Mouse (Mus musculus) gonadal fat pad, adult 2 months (tissue): ENCODE measurements at regions not wholly inside any gene's neighbourhood (a gene's known extent, or its start where the extent isn't known, plus 50 kb on each side); places are given as distances from the start of the nearest gene placed in this dataset.
"Not testable (repeated sequence)": the region's sequence is repeated elsewhere in the genome, so short reads cannot be mapped to it uniquely, and the experiment has no call there.

ENCODE experiments used
- DNase-seq: peaks from one replicate; pipeline ENCODE4 v3.0.0-alpha.2; 2012; ENCODE audit warnings: low read depth

DNA sequence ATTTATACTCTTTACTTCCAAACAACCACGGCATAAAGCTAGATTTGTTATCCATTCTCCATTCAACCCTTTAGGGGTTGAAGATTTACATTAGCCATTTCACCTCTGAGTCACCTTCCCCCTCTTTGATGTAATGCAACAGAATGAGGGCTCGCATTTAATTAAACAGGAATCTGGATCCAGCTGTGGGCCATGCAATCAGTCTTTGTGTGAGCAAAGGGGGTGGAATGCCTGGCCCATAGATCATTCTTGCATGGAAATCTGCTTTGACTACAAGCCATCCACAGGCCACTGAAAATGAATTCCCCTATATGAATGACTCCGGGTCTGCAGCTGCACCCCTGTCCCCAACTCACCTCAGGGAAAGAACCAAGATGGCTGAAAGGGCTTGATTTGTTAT lies 574.4 kb downstream of the Cypt12 start:
- no peak for DNase-seq

DNA sequence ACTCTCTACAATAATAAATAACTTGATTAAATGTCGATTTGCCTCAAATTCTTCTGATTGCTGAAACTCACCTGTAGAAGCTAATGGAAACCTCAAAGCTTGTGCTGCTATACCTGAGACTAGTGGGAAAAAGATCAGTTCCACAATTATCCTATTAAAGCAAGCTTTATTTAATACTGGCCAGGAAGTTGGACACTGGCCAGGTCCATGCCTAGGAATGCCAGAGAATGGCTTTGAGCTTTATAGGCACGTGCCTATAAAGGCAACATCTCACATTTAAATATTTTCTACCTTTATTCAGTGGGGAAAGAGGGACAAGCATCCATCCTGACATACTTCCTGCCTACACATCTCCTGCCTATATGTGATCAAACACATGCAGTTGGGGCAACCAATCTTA lies 575.8 kb downstream of the Cypt12 start:
- DNase-seq: no peak

DNA sequence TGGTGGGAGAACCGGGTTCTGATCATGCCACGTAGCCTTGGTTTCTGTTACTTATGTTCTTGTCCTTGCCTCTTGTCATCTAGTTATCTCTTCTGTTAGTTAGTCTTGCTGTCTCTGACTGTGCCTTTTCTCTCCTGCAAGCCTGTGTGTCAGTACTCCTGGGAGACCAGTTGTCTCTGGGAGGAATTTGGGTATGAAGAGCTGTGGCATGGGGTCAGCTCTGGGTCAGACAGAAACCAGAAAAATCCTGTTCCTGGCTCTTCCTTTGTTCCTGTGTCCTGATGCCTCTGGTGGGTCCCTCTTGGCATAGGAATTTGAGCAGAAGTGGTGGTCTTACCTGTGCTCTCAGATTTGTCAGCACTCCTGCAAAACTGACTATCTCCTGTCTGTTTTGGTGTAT lies 609.0 kb downstream of the Cypt12 start:
- DNase-seq: no peak

DNA sequence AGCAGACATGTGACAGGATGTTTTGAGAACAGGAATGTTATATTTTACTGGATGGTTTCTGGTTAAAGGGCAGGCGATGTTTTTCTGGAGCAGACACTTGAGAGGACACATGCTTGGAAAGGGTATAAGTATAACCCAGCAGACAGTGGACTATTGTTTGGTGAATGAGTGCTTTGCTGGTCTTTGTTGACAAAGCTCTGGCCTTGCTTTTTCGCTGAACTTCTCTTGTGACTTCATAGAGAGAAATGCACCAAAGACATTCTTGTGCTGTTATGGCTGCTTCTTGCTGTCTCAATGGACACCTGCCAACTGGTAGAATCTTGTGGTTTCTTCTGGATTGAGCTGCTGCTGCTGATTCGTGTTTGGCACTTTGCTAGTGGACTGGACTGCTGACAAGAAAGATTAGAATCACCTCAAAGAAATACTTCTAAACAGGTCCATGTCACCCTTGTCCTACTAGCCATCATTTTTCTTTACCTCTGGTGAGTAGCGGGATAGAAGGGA lies 612.1 kb downstream of the Cypt12 start:
- DNase-seq: no peak

DNA sequence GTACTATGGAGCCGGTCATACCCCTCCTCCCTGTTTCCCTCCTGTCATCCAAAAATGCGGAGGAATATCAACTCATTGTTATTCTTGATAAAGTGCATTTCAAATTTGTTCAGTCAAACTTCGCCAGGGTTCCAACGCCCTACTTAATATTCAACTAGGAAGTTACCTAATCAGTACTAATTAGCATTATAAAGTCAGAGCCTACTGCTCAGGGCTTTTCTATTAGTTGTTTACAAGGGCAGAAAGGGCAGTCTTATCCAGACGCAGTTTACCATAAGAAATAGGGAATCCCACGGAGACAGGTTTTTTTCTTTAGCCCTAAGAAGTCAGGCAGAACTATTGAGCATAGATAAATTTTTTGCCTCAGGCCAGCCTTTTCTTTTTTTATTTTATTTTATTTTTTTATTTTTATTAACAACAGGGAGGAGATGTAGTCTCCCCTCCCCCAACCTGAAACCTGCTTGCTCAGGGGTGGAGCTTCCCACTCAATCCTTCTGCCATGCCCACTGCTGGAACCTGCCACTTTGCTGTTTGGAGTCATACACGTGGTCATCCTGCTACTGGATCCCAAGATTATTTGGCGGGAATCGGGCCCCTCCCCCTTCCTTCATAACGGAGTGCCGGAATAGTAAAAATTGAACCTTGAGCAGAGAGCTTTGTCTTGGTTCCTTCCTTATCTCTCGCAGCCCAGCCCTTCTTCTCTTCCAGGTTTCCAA lies 632.9 kb downstream of the Cypt12 start:
- not testable (repeated sequence) for DNase-seq

DNA sequence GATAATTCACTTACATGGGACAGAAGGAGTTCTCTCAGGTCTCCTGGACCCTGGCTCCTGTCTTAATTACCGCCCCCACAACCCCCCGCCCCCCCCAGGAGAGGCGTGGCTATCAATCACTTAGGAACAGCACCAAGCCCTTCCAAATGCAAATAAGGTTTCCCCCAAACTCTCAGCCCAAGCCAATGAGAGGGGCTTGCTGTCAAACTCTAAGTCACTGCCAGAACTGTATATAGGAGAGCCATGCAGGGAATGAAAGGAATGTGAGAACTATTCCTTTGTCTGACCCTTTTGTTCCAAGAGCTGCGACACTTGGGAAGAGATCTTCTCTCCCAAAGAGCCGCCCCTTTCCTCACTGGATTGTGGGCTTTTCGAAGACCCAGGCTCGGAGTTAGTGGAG lies 672.4 kb downstream of the Cypt12 start:
- no peak for DNase-seq

DNA sequence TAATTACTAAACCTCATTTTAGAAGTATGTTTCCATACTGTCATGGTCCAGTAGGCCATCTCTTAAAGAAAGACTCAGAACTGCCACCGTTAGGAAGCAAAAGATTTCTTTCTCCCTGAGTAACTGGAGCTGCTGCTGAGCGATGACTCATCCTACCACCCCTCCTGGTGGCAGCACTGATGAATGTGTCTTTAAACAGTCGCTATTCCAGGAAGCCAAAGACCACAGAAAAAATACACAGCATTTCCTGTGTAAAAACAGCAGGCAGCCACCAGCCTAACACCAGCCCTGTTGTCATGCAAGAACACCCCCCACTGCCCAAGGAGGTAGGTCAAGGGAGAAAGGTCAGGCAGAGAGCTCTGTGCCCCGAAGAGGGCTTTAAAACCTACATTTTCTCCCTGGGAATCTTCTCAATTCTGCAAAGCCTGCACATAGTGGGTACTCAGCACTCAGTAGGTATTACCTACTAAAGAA lies 675.7 kb downstream of the Cypt12 start:
- DNase-seq: no peak

DNA sequence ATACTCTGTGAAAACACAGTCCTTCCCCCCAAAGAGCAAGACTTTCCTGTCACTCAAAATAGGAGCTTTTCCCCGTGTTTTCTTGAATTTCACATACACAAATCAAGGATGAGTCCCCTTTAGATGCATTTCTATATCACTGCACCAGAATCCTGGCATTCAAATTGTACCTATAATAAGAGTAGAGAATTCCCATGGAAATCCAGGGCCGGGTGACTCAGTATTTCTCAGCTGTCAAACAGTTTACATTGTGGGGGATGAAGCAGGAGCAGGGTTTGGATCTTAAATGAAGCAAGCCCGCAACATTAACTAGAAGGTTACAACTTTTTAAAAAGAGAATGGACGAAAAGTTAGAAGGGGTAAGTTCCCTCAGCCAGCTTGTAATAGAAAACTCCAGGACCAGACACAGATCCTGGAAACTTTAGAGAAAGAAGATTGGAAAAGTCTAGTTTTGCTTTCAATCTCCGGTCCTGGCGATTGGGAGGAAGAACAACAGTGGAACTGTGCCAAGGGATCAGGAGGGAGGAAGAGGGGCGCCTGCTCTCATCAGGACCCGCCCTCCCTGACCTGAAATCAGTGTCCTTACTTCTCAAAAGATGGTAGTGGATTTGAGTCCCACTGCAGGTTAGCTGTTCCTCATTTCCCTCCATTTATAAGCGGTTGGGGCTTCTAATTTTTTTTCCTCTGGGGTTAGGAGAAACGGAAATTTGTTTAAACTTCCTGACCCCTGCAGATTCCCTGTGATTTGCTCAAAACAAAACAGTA lies 676.4 kb downstream of the Cypt12 start:
- DNase-seq: no peak

DNA sequence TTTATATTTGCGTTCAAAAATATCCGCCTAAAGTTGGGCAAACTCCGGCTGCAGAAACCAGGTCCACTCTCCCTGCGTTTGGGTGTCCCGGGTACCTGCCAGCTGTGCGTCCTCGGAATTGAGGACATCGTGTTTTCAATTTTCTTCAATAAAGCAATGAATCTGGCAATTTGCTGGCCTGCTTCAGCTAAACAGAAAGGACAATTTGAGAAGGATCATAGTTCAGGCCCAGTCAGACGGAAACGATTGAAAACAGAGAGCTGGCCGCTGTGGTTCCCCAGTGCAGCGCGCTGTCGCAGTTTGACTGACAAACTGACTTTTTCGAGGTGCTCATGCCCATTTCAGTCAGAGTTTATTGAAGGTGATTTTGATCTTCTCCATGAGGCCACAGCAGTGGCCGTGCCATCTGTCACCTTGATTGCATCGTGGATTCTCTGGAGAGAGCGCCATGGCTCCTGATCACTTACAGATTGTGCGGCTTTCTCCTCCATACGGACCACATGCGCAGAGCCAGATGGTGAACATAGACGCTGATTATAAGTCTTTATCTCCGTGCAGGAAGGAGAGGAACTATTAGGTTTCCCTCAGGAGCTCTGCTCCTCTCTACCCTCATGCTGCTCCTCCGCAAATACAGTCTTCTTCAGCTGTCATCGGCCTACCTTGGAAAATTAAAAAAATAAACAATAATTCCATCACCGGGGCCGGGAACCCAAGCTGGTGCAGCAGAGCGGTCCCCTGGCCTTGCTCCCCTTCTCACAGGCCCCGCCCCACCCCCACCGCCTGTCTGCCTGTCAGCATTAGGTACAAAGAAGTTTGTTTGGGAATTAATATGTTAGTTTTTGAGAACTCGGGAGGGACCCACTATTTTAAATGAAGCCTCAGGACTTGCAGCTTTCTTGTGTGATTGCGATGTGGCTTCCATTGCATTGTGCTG lies 677.5 kb downstream of the Cypt12 start:
- DNase-seq: no peak

DNA sequence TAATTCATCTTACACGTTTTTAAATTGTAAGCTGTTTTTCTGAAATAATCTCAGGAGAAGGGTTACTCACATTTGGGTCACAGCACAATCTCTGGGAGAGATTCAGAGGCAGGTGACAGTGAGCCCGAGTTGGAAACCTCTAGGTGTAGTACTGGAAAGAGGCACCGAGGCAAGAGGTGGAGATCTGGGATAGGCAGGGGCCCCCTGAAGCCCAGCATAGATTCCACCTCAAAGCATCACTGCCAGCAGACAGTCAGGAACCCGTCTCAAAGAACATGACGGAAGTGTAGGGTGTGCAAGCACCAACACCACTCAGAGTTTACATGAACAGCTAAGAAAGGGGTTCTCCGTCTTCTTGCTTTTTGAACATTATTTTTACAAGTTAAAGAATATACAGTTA lies 678.2 kb downstream of the Cypt12 start:
- no peak for DNase-seq

DNA sequence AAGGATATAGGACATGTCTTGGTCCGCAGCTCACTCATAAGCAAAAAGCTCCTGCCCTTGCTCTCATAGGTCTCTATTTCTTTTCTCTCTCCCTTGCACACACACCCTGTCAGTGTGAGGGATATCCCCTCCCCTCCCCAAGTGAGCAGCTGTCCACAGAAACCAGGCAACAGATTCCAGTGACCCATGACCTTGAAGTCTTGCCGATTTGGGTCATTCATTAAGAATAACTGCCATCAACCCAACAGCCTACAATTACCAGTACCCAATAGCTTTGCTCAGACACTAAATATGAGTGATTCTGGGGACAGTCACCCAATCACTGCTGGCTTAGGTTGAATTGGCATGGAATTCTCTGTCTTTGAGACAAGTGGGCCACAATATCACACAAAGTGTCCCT lies 678.6 kb downstream of the Cypt12 start:
- no peak for DNase-seq

DNA sequence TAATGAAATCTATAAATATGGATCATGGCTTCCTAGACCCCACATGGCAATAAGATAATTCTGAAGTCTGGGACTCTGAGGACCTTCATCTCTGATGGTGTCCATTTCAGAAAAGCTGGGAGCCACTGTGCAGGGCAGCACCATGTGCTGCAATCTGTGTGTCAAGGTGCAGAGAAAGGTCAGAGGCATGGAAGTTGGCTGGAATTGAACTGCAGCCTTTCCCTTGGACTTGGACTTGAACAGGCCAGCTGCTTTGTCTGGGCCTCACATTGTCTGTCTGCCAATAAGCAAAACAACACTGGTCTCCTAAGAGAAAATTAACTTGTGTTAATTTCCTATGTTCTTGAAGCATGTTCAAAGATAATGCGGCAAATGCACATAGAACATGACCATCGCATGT lies 681.0 kb downstream of the Cypt12 start:
- DNase-seq: no peak

DNA sequence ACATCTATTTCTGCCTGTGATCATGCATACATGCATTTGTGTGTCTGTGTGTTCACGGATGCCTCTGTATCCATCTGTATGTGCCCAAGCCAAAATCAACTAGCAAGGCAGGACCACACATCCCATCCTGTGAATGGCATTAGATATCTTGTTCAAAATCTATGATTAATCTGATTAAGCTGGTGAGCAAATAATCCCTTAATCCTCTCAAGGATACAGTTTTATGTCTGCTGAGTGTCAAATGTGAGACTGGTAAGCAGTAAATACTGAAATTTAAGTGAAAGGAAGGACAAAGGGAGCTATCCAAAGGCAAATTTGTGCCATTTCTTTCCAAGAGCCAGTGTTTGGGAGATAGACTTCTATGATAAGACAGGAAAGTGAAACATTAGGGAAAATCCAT lies 683.4 kb downstream of the Cypt12 start:
- DNase-seq: no peak

DNA sequence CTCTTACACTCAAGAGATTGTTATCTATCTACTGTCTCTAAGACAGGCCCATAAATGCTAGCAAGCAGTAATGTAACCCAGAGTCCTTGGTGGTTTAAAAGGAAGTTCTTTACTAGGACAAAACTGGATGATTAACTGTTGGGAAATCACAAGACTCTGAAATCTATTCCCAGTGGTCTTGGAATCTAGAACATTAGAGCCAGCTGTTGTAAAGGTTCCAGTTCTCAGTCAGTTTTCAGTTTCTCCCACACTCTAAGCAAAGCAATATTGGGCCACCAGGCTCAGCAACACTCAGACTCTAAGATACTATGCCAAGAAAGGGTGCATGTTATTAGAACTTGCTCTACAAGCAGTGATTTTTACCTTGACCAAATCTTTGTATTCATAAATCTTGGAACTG lies 686.6 kb downstream of the Cypt12 start:
- DNase-seq: no peak

DNA sequence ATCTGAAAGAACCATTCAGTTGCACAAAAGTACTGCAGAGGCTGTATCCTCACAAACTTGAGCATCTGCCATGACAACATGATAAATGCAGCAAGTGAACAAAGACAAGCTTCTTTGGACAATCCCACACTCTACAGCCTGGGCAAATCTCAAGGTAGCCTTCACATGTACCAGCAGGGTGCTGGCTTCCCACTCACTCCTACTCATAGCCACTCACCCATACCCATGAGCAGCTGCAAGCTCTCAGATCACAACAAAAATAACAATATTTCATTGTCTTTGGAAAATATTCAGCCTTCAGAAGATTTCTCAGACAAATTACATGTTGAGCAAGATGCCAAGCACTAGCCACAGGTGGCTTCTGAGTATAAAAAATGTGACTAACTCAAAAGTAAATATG lies 689.3 kb downstream of the Cypt12 start:
- no peak for DNase-seq

DNA sequence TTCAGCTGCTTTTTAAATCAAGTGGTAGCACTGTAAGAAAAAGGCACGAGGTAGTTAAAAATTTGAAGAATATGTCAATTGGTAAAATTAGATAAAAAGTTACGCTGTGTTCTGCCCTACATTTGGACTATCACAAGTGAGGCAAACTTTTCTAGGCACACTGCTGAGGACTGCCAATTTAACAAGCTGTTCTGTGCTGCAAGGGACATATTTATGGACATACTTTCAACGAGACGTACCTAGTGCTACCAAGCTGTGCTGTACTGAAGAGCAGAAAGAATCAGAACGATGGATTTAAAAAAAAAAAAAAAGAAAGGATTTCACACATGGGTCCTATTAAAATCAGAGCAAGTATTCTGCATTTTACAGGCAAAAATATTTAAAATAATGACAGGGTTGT lies 692.1 kb downstream of the Cypt12 start:
- no peak for DNase-seq

DNA sequence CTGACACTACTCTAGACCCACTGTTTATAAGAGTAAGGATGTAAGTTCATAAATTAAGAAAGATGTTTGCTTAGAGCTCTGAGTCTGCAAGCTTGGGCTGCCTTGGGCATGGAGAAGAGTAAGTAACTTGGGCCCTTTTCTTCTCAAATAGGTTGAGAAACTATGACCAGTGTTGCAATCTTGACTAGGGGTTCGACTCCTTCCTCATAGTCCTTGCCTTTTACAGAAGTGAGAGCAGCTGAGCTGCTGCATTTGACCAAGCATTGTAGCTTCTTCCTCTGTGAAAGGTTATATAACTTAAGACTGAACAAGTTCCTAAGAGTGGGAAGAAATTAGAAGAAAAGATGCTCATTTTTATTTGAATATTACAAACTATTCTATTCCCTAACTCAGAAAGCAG lies 693.5 kb downstream of the Cypt12 start:
- DNase-seq: no peak

DNA sequence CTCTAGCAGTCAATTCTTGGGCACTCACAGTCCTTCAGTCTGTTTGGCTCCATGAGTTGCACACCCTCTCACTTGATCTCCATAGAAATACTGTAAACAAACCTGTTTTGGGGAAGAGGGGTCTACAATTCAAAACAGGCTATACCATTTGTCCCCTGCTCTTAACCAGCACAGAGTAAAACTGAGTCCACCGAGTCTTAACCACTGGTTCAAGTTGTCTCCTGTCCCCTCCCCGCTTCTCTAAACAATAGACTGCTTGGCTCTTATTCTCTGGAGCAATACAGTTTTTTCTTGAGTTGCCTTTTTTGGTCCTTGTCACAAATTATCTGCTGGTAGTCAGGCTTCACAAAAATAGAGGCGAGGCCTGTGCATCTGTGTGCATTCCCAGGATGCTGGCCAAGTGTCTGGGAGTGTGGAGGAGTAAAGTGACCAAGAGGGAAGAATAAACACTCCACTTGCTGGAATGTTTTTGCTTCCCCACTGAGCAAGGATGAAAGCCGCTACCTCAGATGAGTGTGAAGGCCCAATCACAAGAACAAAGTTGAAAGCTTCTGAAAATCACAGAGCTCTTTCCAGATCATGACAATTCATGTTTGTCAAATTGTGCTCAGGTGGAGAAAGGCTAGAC lies 695.3 kb downstream of the Cypt12 start:
- DNase-seq: no peak

DNA sequence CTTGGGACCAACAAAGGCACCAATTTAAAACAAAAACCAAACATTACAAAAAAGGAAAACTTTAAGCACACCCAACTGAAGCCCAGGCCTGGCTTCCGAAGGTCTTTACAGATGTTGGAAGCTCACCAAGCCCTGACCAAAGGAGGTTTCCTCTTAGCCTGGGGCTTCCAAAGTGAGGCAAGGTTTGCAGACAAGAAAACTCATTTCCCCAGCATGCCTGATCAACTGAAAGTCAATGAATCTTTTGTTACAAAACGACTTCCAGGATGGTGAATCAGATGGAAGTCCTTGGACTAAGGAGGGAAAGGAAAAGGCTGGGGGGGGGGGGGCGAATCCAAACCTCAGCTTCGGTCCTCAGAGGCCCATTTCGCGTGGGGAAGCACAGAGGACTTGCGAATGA lies 697.3 kb downstream of the Cypt12 start:
- DNase-seq: no peak

DNA sequence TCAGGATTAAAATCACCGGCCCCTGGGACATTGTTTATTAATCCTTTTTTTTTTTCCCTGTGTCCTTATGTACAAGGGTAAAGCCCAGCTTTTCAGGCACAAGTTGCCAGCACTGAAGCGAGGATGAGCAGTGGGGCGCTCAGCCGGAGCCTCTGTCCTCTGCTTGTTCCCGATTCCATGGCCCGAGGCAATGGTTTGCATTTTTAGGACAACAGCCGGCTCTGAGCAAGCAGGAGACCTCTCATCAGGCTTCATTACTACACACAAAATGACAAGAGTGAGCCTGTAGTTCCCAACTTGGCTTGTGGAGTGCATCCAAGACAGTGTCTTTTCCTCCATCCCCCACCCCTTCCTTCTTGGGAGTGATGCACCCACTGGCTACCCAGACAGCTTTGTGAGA lies 697.7 kb downstream of the Cypt12 start:
- DNase-seq: no peak

DNA sequence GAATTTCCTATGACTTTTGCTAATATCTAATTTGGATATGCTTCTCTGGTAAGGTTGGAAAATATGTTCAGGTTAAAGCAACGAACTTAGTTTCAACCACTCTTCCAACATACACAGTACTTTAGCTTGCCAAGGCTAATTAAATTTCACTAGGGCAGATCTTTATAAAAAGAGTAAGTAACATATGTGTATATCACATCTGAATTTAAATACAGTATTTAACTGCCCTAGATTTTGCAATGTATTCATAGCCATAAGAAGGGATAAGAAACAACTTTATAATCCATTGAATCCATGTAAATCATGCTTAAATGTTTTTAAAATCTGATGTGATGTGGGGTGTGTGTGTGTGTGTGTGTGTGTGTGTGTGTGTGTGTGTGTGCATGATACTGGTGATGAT lies 705.3 kb downstream of the Cypt12 start:
- no peak for DNase-seq

DNA sequence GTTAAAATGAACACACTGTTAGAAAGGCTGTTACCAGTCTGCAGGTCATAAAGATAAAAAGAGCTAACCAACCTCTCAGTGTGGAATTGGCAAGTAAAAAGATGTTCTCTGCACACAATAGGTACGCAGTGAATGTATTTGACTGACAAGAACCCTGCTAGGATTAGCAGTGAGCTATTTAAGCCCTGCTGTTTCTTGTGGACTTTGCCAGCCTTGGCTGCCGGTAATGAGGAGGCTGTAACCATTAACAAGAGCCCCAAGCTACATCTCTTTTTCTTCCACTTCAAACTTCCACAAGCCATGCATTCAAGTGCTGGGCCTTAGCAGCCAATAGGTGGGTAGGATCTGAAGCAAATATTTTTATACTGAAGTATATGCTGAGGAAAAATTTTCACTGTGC lies 717.5 kb downstream of the Cypt12 start:
- DNase-seq: no peak
